Mouse (Mus musculus) bone marrow macrophage, adult 2 months (primary cell): ENCODE data around the gene Fbxl2. TPM values are rescaled to one million over a fixed set of nuclear protein-coding genes. Genes with fewer than 3 reads are reported as not detected.

ENCODE experiments used
- H3K27ac ChIP-seq: 2 replicates; pipeline ENCODE4 v1.5.1; 2012; ENCODE audit warnings: low read depth, low read length; ENCODE audit not compliant: insufficient read depth
- H3K4me1 ChIP-seq: 2 replicates; pipeline ENCODE4 v1.6.1; 2012; ENCODE audit warnings: low read length; ENCODE audit not compliant: control insufficient read depth, insufficient read depth
- H3K4me3 ChIP-seq: 2 replicates; pipeline ENCODE4 v1.5.1; 2012; ENCODE audit warnings: mild to moderate bottlenecking, low read length, moderate library complexity; ENCODE audit not compliant: insufficient read depth
- CTCF ChIP-seq: IDR thresholded peaks from 2 replicates; pipeline ENCODE4 v1.5.1; 2012; ENCODE audit warnings: low read depth, mild to moderate bottlenecking, low read length, moderate library complexity
- POLR2A ChIP-seq: IDR thresholded peaks from 2 replicates; pipeline ENCODE4 v1.6.1; 2012; ENCODE audit warnings: mild to moderate bottlenecking, low read depth, low read length, borderline replicate concordance
- polyA plus RNA-seq: library from polyadenylated mRNA; stranded (reverse); fragments of >200 nt; gene quantifications from 2 replicates; pipeline ENCODE4 v1.2.4, GENCODE M21; 2012; ENCODE audit not compliant: missing spikeins, insufficient read depth, insufficient read length

The Fbxl2 gene
- polyA plus RNA-seq, 1 experiment: 5.7 TPM

DNA sequence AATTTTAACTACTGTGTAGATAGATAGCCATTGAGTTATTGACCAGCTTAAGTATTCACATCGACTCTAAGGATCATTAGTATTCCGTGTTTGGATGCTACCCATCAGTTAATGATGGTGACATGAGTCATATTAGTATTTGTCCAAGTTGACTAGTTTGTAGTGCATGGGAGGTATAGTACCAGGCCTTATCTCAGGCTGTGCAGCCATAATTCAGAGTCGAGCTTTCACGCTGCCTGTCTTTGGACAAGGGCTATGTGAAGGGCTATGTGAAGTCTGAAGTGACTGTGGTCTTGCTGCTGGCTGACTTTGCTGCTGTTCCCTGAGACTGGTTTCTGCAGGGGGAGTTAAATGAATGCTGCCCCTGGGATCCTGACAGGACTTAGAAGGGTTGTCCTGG is 88.2 kb downstream of the Fbxl2 start:
- Histone ChIP-seq H3K4me1 (peaks cover 5% of the 10 kb centered on the region; the same call in 1 of the 2 replicates), H3K4me3 (no peak overlapping the region), H3K27ac (no peak overlapping the region)
- TF ChIP-seq POLR2A (no peak), CTCF (no peak)

DNA sequence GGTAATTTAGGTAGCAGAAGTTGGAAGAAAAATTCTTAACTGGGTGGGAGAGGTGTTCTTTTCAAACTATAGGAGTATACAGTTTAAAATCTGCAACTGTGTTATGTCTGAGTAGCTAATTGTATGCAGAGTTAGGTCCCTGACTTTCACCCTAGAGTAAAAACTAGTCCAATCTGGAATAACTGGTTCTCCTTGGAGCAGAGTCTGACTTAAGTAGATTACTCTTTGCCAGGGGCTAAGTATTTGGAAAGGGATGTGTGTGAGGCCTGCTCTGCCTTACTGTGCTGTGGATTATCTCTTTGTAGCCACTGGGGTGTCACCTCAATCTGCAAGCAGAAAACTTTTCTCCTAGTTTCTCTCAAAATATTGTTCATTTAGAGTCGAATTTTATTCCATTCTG is 98.8 kb downstream of the Fbxl2 start:
- TF ChIP-seq CTCF: no peak
- no peak for TF ChIP-seq POLR2A
- no peaks in the 10 kb centered on the region for H3K4me1 ChIP-seq
- no peak overlapping the region for H3K27ac ChIP-seq
- H3K4me3 ChIP-seq: no peak overlapping the region

DNA sequence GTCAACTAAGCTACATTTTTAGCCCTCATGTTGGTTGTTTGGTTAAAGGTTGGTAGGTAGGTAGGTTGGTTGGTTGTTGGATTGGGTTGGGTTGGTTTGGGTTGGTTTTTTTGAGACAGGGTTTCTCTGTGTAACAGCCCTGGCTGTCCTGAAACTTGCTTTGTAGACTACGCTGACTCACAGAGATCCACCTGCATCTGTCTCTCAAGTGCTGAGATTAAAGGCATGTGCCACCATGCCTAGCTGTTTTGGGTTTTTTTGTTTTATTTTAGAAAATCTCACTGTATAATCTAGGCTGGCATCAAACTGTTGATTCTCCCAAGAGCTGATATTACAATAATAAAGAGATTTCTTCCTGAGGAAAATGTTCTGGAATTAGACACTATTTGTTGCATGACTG is 102.6 kb downstream of the Fbxl2 start:
- no peak for TF ChIP-seq CTCF
- no peak for TF ChIP-seq POLR2A
- peaks cover 12% of the 10 kb centered on the region for H3K4me1 ChIP-seq
- no peak overlapping the region for H3K27ac ChIP-seq
- H3K4me3 ChIP-seq: no peak overlapping the region

DNA sequence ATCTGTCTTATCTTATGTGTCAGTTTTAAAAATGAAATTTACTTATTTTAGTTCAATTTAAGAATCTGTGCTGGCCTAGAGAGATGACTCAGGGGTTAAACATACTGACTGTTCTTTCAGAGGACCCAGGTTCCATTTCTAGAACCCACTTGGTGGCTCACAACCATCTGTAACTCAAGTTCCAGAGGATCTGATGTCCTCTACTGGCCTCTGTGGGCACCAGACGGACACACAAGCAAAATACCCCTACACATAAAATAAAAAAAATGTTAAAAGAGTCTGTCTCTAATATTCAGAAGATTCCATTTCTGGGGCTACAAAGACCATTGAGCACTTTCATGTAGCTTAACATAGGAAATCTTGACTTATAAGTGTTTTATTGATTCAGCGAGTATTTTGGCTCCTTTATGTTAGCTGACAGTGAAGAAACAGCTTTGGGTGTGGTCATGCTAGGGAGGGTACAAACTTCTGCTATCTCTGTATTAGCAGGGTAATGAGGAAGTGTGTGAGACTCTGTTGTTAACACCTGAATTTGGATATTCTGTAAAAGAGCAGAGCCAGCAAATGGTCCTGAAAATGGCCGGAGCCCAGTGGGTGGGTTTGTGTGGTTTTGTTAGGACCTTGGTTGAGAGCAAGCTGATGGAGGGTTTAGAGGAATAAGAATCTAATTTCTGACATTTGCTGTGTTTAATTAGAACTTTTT is 104.7 kb downstream of the Fbxl2 start:
- Histone ChIP-seq H3K4me1 (peaks cover 13% of the 10 kb centered on the region), H3K4me3 (no peak overlapping the region), H3K27ac (no peak overlapping the region)
- TF ChIP-seq CTCF (no peak), POLR2A (no peak)

DNA sequence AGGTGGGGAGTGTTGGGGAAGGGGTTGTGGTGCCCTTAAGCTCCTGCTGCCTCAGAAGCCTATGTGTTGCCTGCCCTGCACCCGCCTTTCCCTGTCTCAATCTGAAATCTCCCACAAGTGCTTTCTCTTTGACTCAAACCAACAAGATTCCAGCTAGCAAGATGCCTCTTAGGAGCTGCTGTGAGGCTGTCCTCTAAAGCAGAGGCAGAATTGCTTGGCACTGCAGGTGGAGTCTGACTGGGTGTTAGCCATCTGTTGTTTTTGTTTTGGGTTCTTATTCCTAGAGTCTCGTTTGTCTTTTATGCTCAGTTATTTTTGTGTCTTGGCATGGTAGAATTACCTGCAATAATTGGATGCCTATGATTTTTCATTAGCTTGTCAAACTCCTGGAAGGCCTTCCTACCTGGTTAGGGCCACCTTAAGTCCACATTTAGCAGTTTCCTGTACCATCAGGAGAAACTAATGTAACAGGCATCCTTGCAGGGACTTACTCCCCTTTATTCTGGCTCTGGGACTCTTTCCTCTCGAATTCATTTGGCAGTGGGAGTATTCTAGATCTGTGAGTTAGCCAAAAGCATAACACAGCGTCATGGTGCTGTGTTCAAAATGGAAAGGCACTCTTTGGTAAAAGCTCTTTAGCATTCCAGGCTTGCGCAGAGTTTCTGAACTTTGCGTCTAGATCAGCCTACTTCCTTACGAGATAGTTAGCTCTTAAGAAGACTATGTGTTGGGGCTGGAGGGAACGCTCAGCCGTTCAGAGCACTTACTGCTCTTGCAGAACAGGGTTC is 106.7 kb downstream of the Fbxl2 start:
- H3K4me1 ChIP-seq: peaks cover 20% of the 10 kb centered on the region
- no peak for TF ChIP-seq POLR2A
- no peak for TF ChIP-seq CTCF
- no peak overlapping the region for H3K4me3 ChIP-seq
- H3K27ac ChIP-seq: no peak overlapping the region

DNA sequence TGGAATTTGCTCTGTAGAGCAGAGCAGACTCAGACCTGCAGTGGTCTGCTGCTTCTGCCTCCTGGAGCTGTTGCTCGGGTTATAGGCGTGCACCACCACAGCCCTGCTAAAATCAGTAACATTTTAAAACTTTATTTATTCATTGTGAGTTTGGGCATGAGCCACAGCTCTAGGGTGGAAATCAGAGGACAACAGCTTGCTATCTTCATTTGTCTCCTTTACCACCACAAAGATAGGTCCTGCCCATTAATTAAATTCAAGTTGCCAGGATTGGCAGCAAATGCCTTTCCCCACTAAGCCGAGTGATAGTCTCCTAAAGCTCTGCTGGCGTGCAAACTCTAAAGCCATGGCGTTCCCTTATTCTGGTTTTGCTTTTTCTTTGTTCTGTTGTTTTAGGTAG is 110.4 kb downstream of the Fbxl2 start:
- H3K4me1 ChIP-seq: peaks cover 16% of the 10 kb centered on the region
- H3K4me3 ChIP-seq: no peak overlapping the region
- no peak overlapping the region for H3K27ac ChIP-seq
- TF ChIP-seq CTCF (no peak), POLR2A (no peak)

- TF ChIP-seq CTCF: no peak
- TF ChIP-seq POLR2A: no peak
- Histone ChIP-seq H3K4me1 (peaks cover 28% of the 10 kb centered on the region), H3K4me3 (peak overlapping the region; percentile 92), H3K27ac (peak overlapping the region; percentile 60)
These were observed 113.5 kb downstream of the Fbxl2 start for GRCm38 (mm10) chr9:113932501-113932900.

- H3K27ac ChIP-seq: peak overlapping the region; percentile 60
- no peak for TF ChIP-seq CTCF
- TF ChIP-seq POLR2A: no peak
These were observed 113.9 kb downstream of the Fbxl2 start for GRCm38 (mm10) chr9:113932100-113932470.

DNA sequence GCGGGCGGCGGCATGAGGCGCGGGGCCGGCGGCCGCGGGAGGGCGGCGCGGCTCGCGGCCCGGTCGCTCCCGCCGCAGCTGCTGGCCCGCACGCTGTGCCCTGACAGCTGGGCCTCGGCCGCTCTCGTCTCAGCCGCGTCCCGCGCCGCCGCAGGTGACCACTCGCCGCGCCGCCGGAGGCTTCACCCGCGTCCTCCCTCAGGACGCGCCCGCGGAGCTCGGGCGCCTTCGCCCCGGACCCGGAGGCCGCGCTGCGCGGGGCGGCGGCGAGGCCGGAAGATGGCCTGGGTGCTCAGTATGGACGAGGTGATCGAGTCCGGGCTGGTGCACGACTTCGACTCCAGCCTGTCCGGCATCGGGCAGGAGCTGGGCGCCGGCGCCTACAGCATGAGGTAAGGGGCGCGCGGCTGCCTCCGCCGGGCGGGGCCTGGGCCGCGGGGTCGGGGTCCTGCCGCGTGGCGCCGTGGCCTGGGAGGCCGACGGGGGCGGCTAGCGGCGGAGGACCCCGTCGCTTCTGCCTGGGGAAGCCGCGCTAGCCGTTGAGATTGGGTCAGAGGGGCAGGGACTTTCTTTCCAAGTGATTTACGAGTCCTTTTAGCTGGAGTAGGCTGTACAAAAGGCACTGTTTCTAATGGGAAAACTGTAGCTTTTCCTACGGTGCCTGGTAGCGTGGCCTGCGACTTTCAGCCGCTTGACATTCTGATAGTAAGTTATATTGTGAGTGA is 114.5 kb downstream of the Fbxl2 start:
- Histone ChIP-seq H3K27ac (peak overlapping the region; percentile 60), H3K4me1 (peaks cover 28% of the 10 kb centered on the region), H3K4me3 (peak overlapping the region; percentile 92)
- TF ChIP-seq CTCF (no peak), POLR2A (no peak)

More at GRCm38 (mm10) chr9:113932100-113932470, 113.9 kb downstream of the Fbxl2 start:
- Histone ChIP-seq H3K4me1 (peaks cover 28% of the 10 kb centered on the region), H3K4me3 (peak overlapping the region; percentile 92)
